Mouse (Mus musculus): Measurements from ENCODE around the gene Susd2. TPM values are rescaled to one million over a fixed set of nuclear protein-coding genes. Genes with fewer than 3 reads are reported as not detected.

Susd2 gene
- polyA plus RNA-seq, 1 experiment: 0.04 TPM

DNA sequence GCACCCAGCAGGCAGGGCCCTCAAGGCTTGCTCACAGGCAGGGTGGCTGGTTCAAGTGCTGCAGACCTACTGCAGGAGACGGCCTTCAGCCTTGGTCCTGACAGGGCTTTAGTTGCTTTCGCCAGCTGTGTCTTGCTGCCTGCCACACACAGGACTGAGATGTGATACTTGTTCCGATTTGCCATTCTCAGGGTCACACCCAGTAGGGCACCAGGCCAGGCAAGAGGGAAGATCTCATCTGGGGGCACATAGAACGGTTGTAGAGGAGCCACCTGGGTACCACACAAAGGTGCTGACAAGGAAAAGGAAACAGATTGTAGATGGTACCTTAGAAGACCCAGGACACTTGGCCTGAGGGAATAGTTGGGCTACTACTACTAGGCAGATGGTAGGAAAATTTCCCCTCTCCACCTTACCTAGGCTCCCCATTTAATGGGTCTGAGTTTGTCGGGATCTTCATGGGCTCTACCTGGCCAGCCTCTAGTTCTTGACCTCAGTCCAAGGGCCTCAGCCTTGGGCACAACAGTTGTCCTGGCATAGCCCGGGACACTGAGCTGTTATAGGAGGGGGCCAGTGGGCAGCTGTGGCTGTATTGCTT lies 21.0 kb upstream of the Susd2 start:
- no peak for TF ChIP-seq GATA1 (IDR thresholded peaks at IDR 0.05; ENCODE audit: low read length)

DNA sequence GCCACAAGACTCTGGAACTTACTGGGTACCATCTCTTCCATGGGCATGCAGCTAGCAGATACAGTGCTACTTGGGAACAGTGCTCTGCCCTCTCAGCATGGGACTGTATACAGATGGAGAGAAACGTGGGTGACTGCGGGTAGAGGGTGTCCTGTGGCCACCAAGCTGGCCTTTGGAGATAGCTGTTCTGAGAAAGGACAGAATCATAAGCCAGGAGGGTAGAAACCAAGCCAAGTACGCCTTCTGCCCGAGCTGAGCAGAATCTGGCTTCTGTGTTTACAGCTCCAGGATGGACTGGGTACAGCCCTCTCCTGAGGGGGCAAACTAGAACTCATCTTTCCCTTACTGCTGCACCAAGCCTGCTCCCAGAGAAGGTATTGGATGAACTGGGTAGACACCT lies 18.8 kb upstream of the Susd2 start:
- no peak for TF ChIP-seq GATA1 (IDR thresholded peaks at IDR 0.05; ENCODE audit: low read length)

DNA sequence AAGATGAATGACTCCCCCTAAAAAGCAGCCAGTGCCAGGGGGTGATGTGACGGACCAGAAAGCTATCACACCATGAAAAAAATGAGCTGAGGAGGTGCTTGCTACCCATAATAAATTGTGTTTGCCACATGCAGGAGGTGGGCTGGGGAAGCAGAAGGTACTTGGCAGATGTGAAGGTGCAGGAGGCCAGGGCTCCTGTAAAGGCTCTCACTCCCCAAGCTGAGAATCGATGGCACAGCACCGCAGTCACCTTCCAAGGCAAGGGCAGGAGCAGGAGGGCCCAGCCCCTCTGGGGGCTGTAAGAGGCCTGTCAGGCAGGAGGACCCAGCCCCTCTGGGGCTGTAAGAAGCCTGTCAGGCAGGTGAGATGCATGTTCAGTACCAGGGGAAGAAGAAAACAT lies 18.1 kb upstream of the Susd2 start:
- no peak for TF ChIP-seq GATA1 (IDR thresholded peaks at IDR 0.05; ENCODE audit: low read length)

DNA sequence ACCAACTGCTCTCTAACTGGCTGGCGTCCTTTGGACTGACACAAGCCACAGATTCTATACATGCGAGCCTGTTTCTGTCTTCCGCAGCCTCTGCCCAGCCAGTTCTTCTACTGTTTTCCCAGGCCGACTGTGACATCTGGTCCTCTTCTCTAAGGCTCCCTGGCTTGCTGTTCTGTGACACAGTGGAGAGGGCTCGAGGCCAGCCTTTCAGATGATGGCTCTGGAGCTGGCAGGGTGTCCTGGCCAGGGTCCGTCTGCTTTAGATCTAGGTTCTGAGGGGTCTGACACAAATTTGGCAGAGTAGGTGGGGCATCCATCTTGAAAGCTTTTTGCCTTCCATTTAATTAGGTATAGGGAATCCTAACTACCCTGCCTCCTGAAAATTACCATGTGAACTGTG lies 17.6 kb upstream of the Susd2 start:
- TF ChIP-seq GATA1 (IDR thresholded peaks at IDR 0.05; ENCODE audit: low read length): no peak

GRCm38 (mm10) chr10:75657772-75658171 lies 14.0 kb upstream of the Susd2 start:
- no peak for TF ChIP-seq GATA1 (IDR thresholded peaks at IDR 0.05; ENCODE audit: low read length)

DNA sequence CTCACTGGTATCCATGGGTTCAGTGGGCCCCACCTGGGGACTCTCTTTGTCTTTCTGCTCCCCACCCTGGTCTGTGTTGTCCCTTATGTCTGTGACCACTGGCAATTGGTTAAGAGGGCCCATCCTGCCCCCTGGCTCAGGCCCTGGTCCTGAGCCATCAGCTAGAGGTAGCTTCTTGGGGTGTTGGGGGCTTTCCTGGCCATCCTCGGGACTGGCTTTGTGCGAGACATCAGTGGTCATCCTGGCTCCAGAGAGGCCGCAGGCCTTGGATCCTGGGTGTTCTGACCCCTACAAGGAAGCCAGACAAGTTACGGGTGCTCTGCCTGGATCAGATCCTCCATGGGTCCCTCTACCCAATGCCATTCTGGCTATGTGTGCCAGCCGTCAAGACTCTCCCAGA lies 13.4 kb upstream of the Susd2 start:
- TF ChIP-seq GATA1 (IDR thresholded peaks at IDR 0.05; ENCODE audit: low read length): no peak

GRCm38 (mm10) chr10:75654053-75654452 lies 10.2 kb upstream of the Susd2 start:
- no peak for TF ChIP-seq GATA1 (IDR thresholded peaks at IDR 0.05; ENCODE audit: low read length)

GRCm38 (mm10) chr10:75651381-75652068 lies 7.7 kb upstream of the Susd2 start:
- TF ChIP-seq GATA1 (IDR thresholded peaks at IDR 0.05; ENCODE audit: low read length): no peak

DNA sequence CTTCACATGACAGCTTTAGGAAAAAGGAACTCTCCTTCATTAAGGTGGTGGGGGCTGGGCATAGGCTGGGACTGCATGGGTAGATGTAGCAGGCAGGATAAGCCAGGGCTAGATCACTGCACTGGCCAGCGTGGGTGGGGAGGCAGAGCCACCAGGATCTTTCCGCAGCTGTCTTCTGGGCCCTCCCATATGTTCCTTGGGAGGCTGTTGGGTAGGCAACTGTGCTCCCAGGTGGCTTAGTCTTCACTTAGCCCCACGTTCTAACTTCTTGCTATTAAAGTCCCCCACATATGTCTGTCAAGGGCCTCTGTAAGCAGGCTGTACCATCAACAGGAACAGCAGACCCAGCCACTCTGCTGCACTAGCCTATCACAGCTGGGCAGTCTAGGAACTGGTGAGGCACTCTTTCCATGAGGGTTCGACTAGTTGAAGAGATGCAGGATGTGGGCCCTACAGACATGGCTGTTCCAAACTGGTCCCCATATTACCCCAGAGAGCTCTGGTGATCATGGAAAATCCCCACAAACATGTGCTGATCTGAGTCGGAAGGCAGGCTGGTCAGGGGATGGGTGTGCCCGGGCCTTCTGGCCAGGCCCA lies 6.6 kb upstream of the Susd2 start:
- no peak for TF ChIP-seq GATA1 (IDR thresholded peaks at IDR 0.05; ENCODE audit: low read length)

GRCm38 (mm10) chr10:75649406-75649995 lies 5.7 kb upstream of the Susd2 start:
- no peak for TF ChIP-seq GATA1 (IDR thresholded peaks at IDR 0.05; ENCODE audit: low read length)

DNA sequence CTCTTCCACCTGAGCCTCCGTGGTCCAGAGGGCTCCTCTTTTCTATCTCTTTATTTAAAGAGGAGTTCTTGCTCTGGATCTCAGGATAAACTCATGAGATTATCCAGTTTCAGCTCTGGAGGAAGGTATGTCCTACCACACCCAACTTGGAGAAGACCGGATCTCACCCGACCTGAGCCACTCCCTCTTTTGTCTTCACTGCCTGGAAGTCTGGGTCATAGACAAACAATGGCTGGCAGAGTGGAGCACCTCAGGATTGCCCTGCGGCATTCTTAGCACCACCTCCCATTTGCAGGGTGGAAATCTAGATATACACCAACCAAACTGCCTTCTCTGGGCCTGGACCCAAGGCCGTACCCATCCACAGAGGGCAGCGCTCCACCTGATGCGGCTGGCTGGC lies 5.2 kb upstream of the Susd2 start:
- no peak for TF ChIP-seq GATA1 (IDR thresholded peaks at IDR 0.05; ENCODE audit: low read length)

DNA sequence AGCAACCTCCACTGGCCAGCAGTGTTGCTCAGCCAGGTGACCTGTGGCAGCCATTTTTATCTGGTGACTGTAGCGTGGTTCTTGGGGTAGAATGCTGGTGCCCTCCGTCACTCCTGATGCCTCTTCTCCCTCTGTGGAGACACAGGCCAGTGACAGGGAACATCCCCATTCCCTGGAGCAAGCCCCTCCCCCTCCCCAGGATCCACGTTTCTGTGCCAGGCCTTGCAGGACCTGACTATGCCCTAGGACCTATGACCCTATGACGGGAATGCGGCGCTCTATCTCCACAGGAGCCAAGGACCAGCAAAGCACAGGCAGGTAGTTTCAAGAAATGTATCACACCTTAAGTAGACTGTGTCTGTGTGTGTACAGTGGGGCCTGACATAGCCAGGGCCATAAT lies 4.3 kb upstream of the Susd2 start:
- TF ChIP-seq GATA1 (IDR thresholded peaks at IDR 0.05; ENCODE audit: low read length): no peak

GRCm38 (mm10) chr10:75647362-75647761 lies 3.6 kb upstream of the Susd2 start:
- TF ChIP-seq GATA1 (IDR thresholded peaks at IDR 0.05; ENCODE audit: low read length): no peak

DNA sequence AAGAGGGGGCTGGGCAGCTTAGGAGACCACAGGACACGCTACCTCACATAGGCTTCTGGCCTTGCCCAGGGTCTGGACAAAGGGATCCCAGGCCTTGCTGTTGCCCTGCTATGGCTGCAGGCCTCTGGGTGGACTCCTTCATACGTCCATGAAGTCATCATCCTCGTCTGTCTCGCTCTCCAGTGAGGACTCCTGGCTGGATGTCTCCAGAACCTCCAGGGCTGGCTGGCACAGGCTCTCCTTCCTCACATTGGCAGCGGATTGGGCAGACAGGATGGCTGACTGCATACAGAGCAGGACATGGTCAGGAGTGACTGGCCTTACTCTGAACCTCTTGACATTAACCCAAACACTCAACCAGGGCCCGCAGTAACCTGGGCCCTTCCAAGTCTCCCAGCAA lies 2.6 kb upstream of the Susd2 start:
- no peak for TF ChIP-seq GATA1 (IDR thresholded peaks at IDR 0.05; ENCODE audit: low read length)

- TF ChIP-seq GATA1 (IDR thresholded peaks at IDR 0.05; ENCODE audit: low read length): no peak
Observed at GRCm38 (mm10) chr10:75645616-75646015, 1.8 kb upstream of the Susd2 start.

DNA sequence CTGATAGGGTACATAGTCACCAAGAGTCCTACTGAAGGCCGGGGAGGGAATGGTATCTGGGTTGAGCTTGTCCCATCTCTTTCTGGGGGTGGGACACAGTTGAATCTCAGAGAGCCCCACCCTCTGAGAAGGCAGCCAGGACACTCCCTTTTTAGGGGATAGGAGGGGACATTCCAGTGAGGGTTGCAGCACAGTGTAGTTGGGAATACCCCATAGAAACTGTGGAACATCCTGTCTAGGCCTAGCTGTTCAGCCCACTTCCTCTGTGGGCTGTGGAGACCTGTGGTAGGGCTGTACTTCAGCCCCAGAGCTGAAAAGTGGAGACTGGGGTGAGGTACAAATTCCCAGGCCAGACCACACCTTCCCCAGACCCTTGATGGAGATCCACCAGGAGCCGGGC lies 917 bp downstream of the Susd2 start:
- TF ChIP-seq GATA1 (IDR thresholded peaks at IDR 0.05; ENCODE audit: low read length): no peak

GRCm38 (mm10) chr10:75642436-75642835 lies 1.4 kb downstream of the Susd2 start:
- TF ChIP-seq GATA1 (IDR thresholded peaks at IDR 0.05; ENCODE audit: low read length): no peak
